Mouse (Mus musculus) thymus, adult 2 months (tissue): ENCODE results near the gene Csnk2a1. TPM values are rescaled to one million over a fixed set of nuclear protein-coding genes. Genes with fewer than 3 reads are reported as not detected.

Source experiments
- DNase-seq: peaks from one replicate; pipeline ENCODE4 v3.0.0; 2021
- H3K27ac ChIP-seq: fragments of 200-500 bp; 2 replicates; pipeline ENCODE4 v1.5.1; 2012; ENCODE audit warnings: low read length, control low read depth; ENCODE audit not compliant: control insufficient read depth, insufficient read depth
- H3K27me3 ChIP-seq: fragments of 200-500 bp; 2 replicates; pipeline ENCODE4 v1.6.1; 2012; ENCODE audit warnings: mild to moderate bottlenecking, low read length, moderate library complexity, mixed read lengths; ENCODE audit not compliant: control insufficient read depth, insufficient read depth
- H3K36me3 ChIP-seq: fragments of 200-500 bp; 2 replicates; pipeline ENCODE4 v1.6.1; 2012; ENCODE audit warnings: mild to moderate bottlenecking, low read length, moderate library complexity; ENCODE audit not compliant: control insufficient read depth, insufficient read depth
- H3K4me1 ChIP-seq: fragments of 200-500 bp; replicated peaks from 2 replicates; pipeline ENCODE4 v1.6.1; 2012; ENCODE audit warnings: low read length; ENCODE audit not compliant: control insufficient read depth, insufficient read depth
- H3K4me3 ChIP-seq: fragments of 200-500 bp; 2 replicates; pipeline ENCODE4 v1.5.1; 2012; ENCODE audit warnings: mild to moderate bottlenecking, low read length, control low read depth, moderate library complexity; ENCODE audit not compliant: control insufficient read depth, insufficient read depth
- CTCF ChIP-seq: fragments of 200-500 bp; IDR thresholded peaks from 2 replicates; pipeline ENCODE4 v1.5.1; 2012; ENCODE audit warnings: mild to moderate bottlenecking, control low read depth, low read length, moderate library complexity, borderline replicate concordance; ENCODE audit not compliant: control insufficient read depth, poor library complexity, insufficient read depth; ENCODE audit errors: extremely low read depth
- POLR2A ChIP-seq: fragments of 200-500 bp; IDR thresholded peaks from 2 replicates; pipeline ENCODE4 v1.6.1; 2012; ENCODE audit warnings: mild to moderate bottlenecking, low read length, control low read depth, moderate library complexity; ENCODE audit not compliant: control insufficient read depth, poor library complexity, insufficient read depth; ENCODE audit errors: extremely low read depth
- WGBS: fragments of 180-500 bp; shearing (Covaris S2); methylation state at CpG from one replicate; pipeline ENCODE4 v1.1.7; 2018; 5-methylcytosine and 5-hydroxymethylcytosine counted together
- polyA plus RNA-seq: library from polyadenylated mRNA; depleted of rRNA; stranded (reverse); fragments of >200 nt; gene quantifications from 2 replicates; pipeline ENCODE4 v1.2.3, GENCODE M21; 2012; rRNA removed

Csnk2a1 gene
- polyA plus RNA-seq = 34.3 and 36.1 TPM in 2 replicates

DNA sequence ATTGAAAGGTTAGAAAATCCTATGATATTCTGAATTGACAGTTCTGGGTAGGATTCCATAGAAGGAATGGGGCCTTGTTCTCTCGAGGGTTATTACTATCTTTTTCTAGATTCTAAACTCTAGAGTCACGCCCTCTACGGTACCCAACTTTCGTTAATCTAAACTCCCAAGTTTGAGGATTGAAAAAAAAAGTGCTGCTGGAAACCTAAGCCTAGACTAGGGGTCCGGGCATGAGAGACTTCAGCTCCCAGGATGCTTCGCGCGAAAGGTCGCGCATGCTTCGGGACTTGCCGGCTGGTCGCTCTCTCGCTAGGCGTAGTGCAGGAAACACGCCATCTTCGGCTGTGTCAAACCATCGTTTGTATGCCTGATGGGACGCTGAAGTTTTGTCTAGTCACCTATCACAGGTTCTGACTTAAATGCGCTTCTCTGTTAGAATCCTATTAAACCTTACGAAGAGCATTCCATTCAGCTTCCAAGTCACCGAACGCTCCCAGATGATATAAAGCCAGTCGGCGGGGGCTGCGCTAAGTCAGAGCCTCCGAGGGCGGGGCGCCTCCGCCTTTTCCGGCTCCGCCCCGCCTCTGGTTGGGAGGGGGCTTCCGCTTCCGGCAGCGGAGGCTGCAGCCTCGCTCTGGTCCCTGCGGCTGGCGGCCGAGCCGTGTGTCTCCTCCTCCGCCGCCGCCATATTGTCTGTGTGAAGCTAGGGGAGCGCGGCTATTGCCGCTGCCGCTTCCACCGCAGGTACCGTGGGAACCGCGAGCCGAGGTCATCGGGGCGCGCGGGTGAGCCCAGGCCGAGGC, at the start of gene Csnk2a1:
Gene Csnk2a1, plus strand, starts transcription at position 592 of the 803 bp plus-strand sequence.
- Histone ChIP-seq H3K4me1 (peaks cover 3% of the 10 kb centered on the region), H3K27ac (peak within 1 kb of the TSS; percentile 66), H3K27me3 (no peaks in the 10 kb centered on the region), H3K36me3 (no peaks in the 10 kb centered on the region), H3K4me3 (peak within 1 kb of the TSS; percentile 77)
- WGBS = under 1% methylated on average over 58 of the region's 58 CpGs
- TF ChIP-seq POLR2A (peak; percentile 66; the same call in 1 of the 2 replicates), CTCF (peak; percentile 54; the same call in 1 of the 2 replicates)
- DNase-seq = peak; percentile 93

DNA sequence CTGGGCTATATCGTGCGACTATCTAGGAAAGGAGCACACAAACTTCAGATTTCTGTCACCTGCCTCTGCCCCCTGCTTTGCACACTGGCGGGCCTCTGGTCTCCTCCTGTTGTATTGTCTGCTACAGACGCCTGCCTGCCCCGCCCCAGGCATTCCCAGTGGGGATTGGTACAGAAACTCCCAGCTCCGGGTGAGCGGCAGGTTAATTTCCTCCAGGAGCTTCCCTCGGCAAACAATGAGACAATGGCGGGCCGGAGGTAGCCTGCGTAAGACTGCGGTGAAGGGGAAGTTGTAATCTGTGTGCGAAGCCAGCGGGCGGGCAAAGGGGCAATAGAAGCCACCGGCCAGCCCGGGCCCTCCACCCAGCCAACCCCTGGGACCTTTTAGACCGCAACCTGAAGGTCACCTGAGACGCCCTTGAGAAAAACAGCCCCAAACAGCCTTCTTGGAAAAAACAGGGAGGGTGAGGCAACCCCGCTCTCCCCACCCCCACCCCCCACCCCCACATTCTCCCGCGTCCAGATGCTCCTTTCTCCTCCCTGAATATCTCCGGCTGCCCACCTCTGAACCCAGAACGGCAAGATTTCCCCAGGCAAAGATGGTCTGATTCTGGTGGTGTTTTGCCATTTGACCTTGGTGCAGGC, 49.4 kb upstream of the Csnk2a1 start:
- H3K4me1 ChIP-seq = no peaks in the 10 kb centered on the region
- H3K27ac ChIP-seq = no peak overlapping the region
- H3K4me3 ChIP-seq = no peak overlapping the region
- WGBS = 41% methylated on average over 24 of the region's 24 CpGs
- H3K27me3 ChIP-seq = no peaks in the 10 kb centered on the region
- TF ChIP-seq CTCF = no peak
- TF ChIP-seq POLR2A = no peak
- no peaks in the 10 kb centered on the region for H3K36me3 ChIP-seq
- no peak for DNase-seq

DNA sequence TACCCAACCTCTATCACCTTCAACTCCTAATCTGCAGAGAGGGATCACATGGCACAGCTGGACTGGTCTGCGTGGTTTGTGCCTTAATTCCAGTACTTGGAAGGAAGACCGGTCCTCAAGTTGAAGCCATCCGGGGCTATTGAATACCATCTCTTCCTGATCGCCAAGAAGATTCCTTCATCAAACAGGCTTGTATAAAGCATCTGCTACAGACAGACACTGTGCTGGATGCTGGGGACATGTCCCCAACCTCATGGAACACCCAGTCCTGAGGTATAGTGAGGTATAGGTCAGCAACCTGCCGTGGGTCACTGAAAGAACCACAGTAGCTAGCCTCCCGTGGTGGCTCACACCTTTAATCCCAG, 48.9 kb upstream of the Csnk2a1 start:
- 94% methylated on average over 6 of the region's 6 CpGs for WGBS
- no peak for DNase-seq
- H3K27me3 ChIP-seq = no peaks in the 10 kb centered on the region
- no peak overlapping the region for H3K27ac ChIP-seq
- H3K4me3 ChIP-seq = no peak overlapping the region
- no peaks in the 10 kb centered on the region for H3K4me1 ChIP-seq
- no peak for TF ChIP-seq CTCF
- TF ChIP-seq POLR2A = no peak
- no peaks in the 10 kb centered on the region for H3K36me3 ChIP-seq

DNA sequence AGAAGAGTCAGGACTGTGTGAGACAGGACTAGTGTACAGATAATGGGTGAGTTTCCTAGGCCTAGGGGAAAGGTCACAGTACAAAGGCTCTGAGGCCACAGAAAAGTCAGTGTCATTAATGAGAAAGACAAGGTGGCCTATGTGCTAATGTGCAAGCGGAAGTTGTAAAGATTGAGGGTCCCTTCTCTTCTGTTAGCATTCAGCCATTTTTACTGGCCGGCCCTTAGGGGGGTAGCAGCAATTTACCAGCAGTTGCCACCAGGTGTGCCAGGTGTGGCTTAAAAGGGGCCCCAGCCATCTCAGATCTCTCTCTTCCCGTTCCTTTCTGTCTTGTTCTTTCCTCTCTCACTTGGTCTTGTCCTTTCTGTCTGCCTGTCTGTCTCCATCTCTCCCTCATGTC, 48.3 kb upstream of the Csnk2a1 start:
- Histone ChIP-seq H3K36me3 (no peaks in the 10 kb centered on the region), H3K27me3 (no peaks in the 10 kb centered on the region), H3K27ac (no peak overlapping the region), H3K4me1 (no peaks in the 10 kb centered on the region), H3K4me3 (no peak overlapping the region)
- WGBS = 90% methylated on average over 3 of the region's 3 CpGs
- TF ChIP-seq CTCF = no peak
- no peak for TF ChIP-seq POLR2A
- DNase-seq = no peak

DNA sequence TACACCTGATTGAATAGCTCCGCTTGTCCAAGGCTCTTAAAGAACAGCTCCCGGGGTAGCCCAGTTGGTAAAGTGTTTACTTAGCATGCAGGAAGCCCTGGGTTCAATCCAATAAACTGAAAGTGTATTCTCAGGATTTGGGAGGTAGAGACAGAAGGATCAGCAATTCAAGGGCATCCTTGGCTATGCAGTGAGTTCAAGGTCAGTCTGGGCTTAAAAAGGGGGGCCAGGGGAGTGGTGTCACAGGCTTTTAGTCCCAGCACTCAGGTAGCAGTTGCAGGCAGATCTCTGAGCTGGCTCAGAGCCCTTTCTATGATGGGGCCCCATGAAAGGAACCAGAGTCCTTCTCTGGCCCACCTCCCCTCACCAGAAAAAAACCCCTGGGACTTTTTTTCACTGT, 47.3 kb upstream of the Csnk2a1 start:
- Histone ChIP-seq H3K4me3 (no peak overlapping the region), H3K36me3 (no peaks in the 10 kb centered on the region), H3K27ac (no peak overlapping the region), H3K27me3 (no peaks in the 10 kb centered on the region; the same call in 1 of the 2 replicates), H3K4me1 (no peaks in the 10 kb centered on the region)
- DNase-seq = no peak
- 92% methylated on average over 2 of the region's 2 CpGs for WGBS
- TF ChIP-seq POLR2A (no peak), CTCF (no peak)

DNA sequence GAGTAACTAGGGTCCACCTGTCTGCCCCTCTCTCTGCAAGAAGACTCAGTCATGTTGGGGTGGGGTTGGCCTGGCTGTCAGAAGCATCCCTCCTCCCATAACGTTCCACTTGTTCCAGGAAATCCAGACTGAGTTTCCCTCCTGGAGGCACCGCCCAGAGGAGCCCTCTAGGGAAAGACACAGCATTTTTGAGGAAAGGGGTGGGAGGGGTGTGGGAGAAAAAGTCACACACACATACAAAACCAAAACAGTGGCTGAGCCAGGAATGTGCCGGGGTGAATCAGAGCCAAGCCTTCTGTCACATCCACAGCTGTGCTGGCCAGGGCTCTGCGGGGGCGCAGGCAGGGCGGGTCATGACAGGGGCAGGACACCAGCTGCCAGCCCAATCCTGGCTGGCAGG, 46.3 kb upstream of the Csnk2a1 start:
- TF ChIP-seq CTCF (no peak), POLR2A (no peak)
- no peak overlapping the region for H3K27ac ChIP-seq

More for the DNA sequence above, 46.3 kb upstream of the Csnk2a1 start:
- Histone ChIP-seq H3K27me3 (no peaks in the 10 kb centered on the region; the same call in 1 of the 2 replicates), H3K36me3 (no peaks in the 10 kb centered on the region), H3K4me1 (no peaks in the 10 kb centered on the region), H3K4me3 (no peak overlapping the region)
- no peak for DNase-seq
- WGBS = 89% methylated on average over 6 of the region's 6 CpGs
